Mouse (Mus musculus): ENCODE measurements around the gene Prkg1.

GRCm38 (mm10) chr19:31336381-31336780 lies 428.5 kb downstream of the Prkg1 start:
- TF ChIP-seq CTCF (IDR thresholded peaks at IDR 0.05; ENCODE audit: low read depth, low read length) (no peak), TAL1 (conservative IDR thresholded peaks at IDR 0.05; ENCODE audit: low read depth, low read length) (no peak), GATA1 (IDR thresholded peaks at IDR 0.05; ENCODE audit: borderline replicate concordance, low read length) (no peak), POLR2AphosphoS5 (IDR thresholded peaks at IDR 0.05; ENCODE audit: insufficient replicate concordance, low read depth, low read length) (no peak)
